In the genomic region with DNA sequence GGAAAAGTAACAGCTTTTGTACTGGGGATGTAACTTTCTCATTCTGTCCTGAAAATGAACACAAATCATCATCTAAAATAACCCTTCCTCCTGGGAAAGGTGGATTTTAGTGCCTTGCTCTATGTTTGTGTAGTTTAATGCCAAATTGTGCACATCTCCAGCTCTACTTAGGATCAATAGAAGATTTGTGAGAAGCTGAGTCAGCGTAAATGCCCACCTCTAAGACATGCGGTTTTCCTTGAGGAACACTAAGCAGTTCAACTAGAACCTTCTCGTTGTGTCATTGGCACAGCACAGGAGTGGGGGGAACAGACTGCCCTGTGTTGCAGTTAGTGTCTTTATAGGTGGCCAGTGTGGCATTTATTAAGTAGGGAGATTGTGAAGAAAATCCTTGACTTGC, we compare ENCODE assay signal across 30 mouse cellular contexts.
"Had no signal": no experiment of that assay in that cellular context is flagged by ENCODE, and none has a peak within 500 bp of the region (broad histone marks: within the 10 kb centered on the region; RNA-seq: fewer than 3 reads in every experiment).

No protein-coding gene starts in this region.

- H3K4me3 ChIP-seq: heart, embryonic 12.5 days; heart, embryonic 13.5 days; heart, embryonic 15.5 days; hindbrain, embryonic 10.5 days; hindbrain, embryonic 12.5 days; hindbrain, embryonic 13.5 days; hindbrain, embryonic 15.5 days; intestine, embryonic 15.5 days; kidney, embryonic 15.5 days; layer of hippocampus, adult 2 months; left cerebral cortex, adult 2 months had no signal

- H3K27me3 ChIP-seq: heart, embryonic 12.5 days; heart, embryonic 13.5 days; heart, embryonic 15.5 days; hindbrain, embryonic 12.5 days; hindbrain, embryonic 13.5 days; hindbrain, embryonic 15.5 days; intestine, embryonic 15.5 days; kidney, embryonic 15.5 days had no signal

- H3K9me3 ChIP-seq: heart, embryonic 12.5 days; heart, embryonic 13.5 days; heart, embryonic 15.5 days; hindbrain, embryonic 10.5 days; hindbrain, embryonic 12.5 days; hindbrain, embryonic 13.5 days; hindbrain, embryonic 15.5 days; intestine, embryonic 15.5 days; kidney, embryonic 15.5 days had no signal

- H3K4me1 ChIP-seq: heart, embryonic 15.5 days; hindbrain, embryonic 10.5 days; hindbrain, embryonic 12.5 days; hindbrain, embryonic 13.5 days; hindbrain, embryonic 15.5 days; intestine, embryonic 15.5 days; kidney, embryonic 15.5 days had no signal

- DNase-seq: heart, postnatal 10 days; heart, postnatal 14 days; heart, postnatal 36 days; heart, postnatal 4 days; kidney, adult 11 months; kidney, adult 18-20 months; kidney, adult 2 months; kidney, adult 8-10 months; kidney, adult 9 months; kidney, postnatal 10 days; kidney, postnatal 14 days; kidney, postnatal 25 days; kidney, postnatal 36 days; kidney, postnatal 4 days; layer of hippocampus, adult 9-11 months; layer of hippocampus, postnatal 36 days had no signal

- H3K36me3 ChIP-seq: heart, embryonic 15.5 days; intestine, embryonic 15.5 days had no signal

- H3K9ac ChIP-seq: heart, embryonic 12.5 days; heart, embryonic 13.5 days; heart, embryonic 15.5 days; hindbrain, embryonic 12.5 days; hindbrain, embryonic 13.5 days; hindbrain, embryonic 14.5 days; hindbrain, embryonic 15.5 days; intestine, embryonic 15.5 days; kidney, embryonic 15.5 days had no signal

- H3K27ac ChIP-seq: heart, embryonic 13.5 days; heart, embryonic 15.5 days; hindbrain, embryonic 10.5 days; hindbrain, embryonic 12.5 days; hindbrain, embryonic 13.5 days; hindbrain, embryonic 14.5 days; hindbrain, embryonic 15.5 days; hindbrain, postnatal 0 days; intestine, embryonic 15.5 days; kidney, embryonic 15.5 days; kidney, postnatal 0 days; layer of hippocampus, adult 2 months; left cerebral cortex, adult 2 months had no signal

- H3K4me2 ChIP-seq: heart, embryonic 12.5 days; heart, embryonic 13.5 days; heart, embryonic 15.5 days; hindbrain, embryonic 12.5 days; hindbrain, embryonic 13.5 days; hindbrain, embryonic 14.5 days; hindbrain, embryonic 15.5 days; intestine, embryonic 15.5 days; kidney, embryonic 15.5 days had no signal
